Mouse (Mus musculus) limb, embryonic 14.5 days (tissue): Measurements from ENCODE around the gene Dapk3. TPM values are rescaled to one million over a fixed set of nuclear protein-coding genes. Genes with fewer than 3 reads are reported as not detected.

Experiments used
- ATAC-seq: fragments of 200-750 bp; cut with Nextera tagmentation; 2 replicates; pipeline ENCODE4 v1.8.0; 2017; ENCODE audit warnings: low read depth, moderate number of reproducible peaks, moderate TSS enrichment; ENCODE audit not compliant: low FRiP score
- DNase-seq: peaks from one replicate; pipeline ENCODE4 v3.0.0-alpha.2; 2015; ENCODE audit warnings: low spot score
- H3K27ac ChIP-seq: fragments of 300-500 bp; sonication (generic); replicated peaks from 2 replicates; pipeline ENCODE4 v1.5.1; 2014; ENCODE audit warnings: low read depth, mild to moderate bottlenecking, low read length, moderate library complexity, mixed read lengths
- H3K27me3 ChIP-seq: fragments of 300-500 bp; sonication (generic); 2 replicates; pipeline ENCODE4 v1.6.1; 2014; ENCODE audit warnings: low read length, mixed read lengths; ENCODE audit not compliant: control insufficient read depth, insufficient read depth
- H3K36me3 ChIP-seq: fragments of 300-500 bp; sonication (generic); 2 replicates; pipeline ENCODE4 v1.6.1; 2014; ENCODE audit warnings: mild to moderate bottlenecking, low read length, moderate library complexity, mixed read lengths; ENCODE audit not compliant: control insufficient read depth, insufficient read depth
- H3K4me1 ChIP-seq: fragments of 300-500 bp; sonication (generic); 2 replicates; pipeline ENCODE4 v1.6.1; 2014; ENCODE audit warnings: antibody characterized with exemption, low read length, mixed read lengths; ENCODE audit not compliant: control insufficient read depth, insufficient read depth
- H3K4me2 ChIP-seq: fragments of 300-500 bp; sonication (generic); replicated peaks from 2 replicates; pipeline ENCODE4 v1.6.1; 2014; ENCODE audit warnings: low read depth, mild to moderate bottlenecking, low read length, moderate library complexity; ENCODE audit not compliant: severe bottlenecking
- H3K4me3 ChIP-seq: fragments of 300-500 bp; sonication (generic); replicated peaks from 2 replicates; pipeline ENCODE4 v1.5.1; 2014; ENCODE audit warnings: low read length
- H3K9ac ChIP-seq: fragments of 300-500 bp; sonication (generic); 2 replicates; pipeline ENCODE4 v1.6.1; 2014; ENCODE audit warnings: mild to moderate bottlenecking, low read depth, low read length, moderate library complexity; ENCODE audit not compliant: severe bottlenecking
- H3K9me3 ChIP-seq: fragments of 300-500 bp; sonication (generic); 2 replicates; pipeline ENCODE4 v1.6.1; 2016; ENCODE audit warnings: low read length; ENCODE audit not compliant: control insufficient read depth
- POLR2A ChIP-seq: fragments of 200-500 bp; IDR thresholded peaks from 2 replicates; pipeline ENCODE4 v1.8.0; 2012; ENCODE audit warnings: inconsistent platforms, mild to moderate bottlenecking, moderate library complexity, borderline replicate concordance; ENCODE audit not compliant: insufficient read depth, insufficient read length; ENCODE audit errors: extremely low read depth
- WGBS: fragments of 180-500 bp; shearing (Covaris S2); extraction: QIAGEN DNeasy Blood & Tissue Kit; methylation state at CpG from one replicate; pipeline ENCODE4 v1.1.7; 2014; 5-methylcytosine and 5-hydroxymethylcytosine counted together
- polyA plus RNA-seq, 2 experiments: library from polyadenylated mRNA; depleted of rRNA in 1 of 2; stranded (reverse) in 1 of 2; unstranded in 1 of 2; fragments of >200 nt; fragmentation: Nextera tagmentation in 1 of 2; extraction: Ambion mirVana in 1 of 2; gene quantifications; 2 replicates each; pipeline versions ENCODE4 v1.2.1 to v1.2.3; 2012 to 2014

Gene Dapk3
- polyA plus RNA-seq, 2 experiments: 57.7 to 73.0 TPM

DNA sequence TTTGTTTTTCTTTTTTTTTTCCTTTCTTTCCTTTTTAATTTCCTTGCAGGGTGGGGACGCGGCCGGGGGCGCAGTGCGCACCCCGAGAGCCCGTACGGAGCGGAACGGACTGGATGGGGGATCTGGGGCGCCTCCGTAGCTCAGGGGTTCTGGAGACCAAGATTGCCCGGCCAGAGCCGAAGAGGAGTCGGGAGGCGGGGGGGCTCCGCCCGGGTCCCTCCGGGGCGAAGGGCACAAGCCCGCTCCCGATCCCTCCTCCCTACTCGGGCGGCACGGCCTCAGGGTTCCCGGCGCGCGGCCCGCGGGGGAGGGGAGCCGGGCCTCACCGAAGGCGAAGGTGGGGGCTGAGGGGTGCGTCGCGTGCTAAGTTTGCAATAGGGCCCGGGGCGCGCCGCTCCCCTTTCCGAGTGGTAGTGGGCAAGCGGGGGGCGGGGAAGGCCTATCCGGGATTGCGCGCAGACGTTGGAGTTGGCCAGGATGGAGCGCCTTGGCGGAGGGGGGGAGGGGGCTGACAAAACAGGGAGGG is 46.0 kb upstream of the Dapk3 start:
- under 1% methylated on average over 47 of the region's 50 CpGs for WGBS
- H3K9ac ChIP-seq: peak overlapping the region; percentile 96

GRCm38 (mm10) chr10:81137252-81138130 is 45.3 kb upstream of the Dapk3 start:
- WGBS: under 1% methylated on average over 62 of the region's 89 CpGs
- peaks cover 47% of the 10 kb centered on the region for H3K4me1 ChIP-seq
- H3K4me2 ChIP-seq: peak overlapping the region; percentile 90
- H3K9me3 ChIP-seq: no peaks in the 10 kb centered on the region
- DNase-seq (peak; percentile 98), ATAC-seq (peak; percentile 93)
- H3K4me3 ChIP-seq: peak overlapping the region; percentile 93
- H3K27me3 ChIP-seq: peaks cover 23% of the 10 kb centered on the region
- 0 out of 2 replicates have a peak, but pooled peaks cover 3% of the 10 kb centered on the region for H3K36me3 ChIP-seq
- peak overlapping the region; percentile 96 for H3K9ac ChIP-seq
- no peak for TF ChIP-seq POLR2A
- H3K27ac ChIP-seq: peak overlapping the region; percentile 99

More for the DNA sequence above, 46.0 kb upstream of the Dapk3 start:
- Histone ChIP-seq H3K36me3 (no peaks in the 10 kb centered on the region), H3K27ac (peak overlapping the region; percentile 99), H3K27me3 (peaks cover 23% of the 10 kb centered on the region), H3K9me3 (no peaks in the 10 kb centered on the region), H3K4me2 (peak overlapping the region; percentile 96), H3K4me1 (peaks cover 46% of the 10 kb centered on the region), H3K4me3 (peak overlapping the region; percentile 93)
- ATAC-seq (peak; percentile 64), DNase-seq (no peak)
- TF ChIP-seq POLR2A: 0 out of 2 replicates have a peak, but pooled peaks have one; percentile 6

DNA sequence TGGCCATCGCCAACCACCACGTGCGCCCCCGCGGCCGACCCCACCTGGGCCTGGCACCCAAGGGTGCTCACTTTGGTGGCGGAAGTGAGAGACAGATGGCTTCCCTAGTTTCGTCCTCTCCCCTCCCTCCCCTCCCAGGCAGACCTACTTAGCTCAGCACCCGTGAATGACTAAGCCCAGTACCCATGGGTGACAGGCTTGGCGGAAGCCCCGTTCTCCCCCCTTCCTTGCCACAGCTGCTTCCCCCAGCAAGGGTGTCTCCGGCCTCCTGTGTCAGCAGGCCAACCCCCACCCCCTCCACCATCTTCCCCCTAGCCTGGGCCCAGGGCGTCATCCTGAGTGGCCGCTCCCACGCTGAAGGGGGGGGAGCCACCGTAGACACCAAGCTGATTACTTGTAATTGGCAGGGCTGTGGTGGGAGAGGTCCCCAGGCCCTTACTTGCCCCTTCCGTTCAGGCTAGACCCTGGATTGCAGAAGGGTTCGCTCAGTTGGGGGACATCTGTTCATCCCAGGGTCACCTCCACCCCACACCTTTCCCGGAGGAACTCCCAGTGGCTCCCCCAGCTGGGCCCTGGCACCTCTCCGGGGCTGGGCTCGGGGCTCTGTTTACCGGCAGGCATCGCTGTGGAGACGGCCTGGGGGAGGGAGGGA is 44.5 kb upstream of the Dapk3 start:
- no peaks in the 10 kb centered on the region for H3K9me3 ChIP-seq
- H3K4me2 ChIP-seq: peak overlapping the region; percentile 90
- H3K27ac ChIP-seq: peak overlapping the region; percentile 81
- peak overlapping the region; percentile 85 for H3K9ac ChIP-seq
- 0 out of 2 replicates have a peak, but pooled peaks cover 3% of the 10 kb centered on the region for H3K36me3 ChIP-seq
- DNase-seq (no peak), ATAC-seq (no peak)
- TF ChIP-seq POLR2A: 0 out of 2 replicates have a peak, but pooled peaks have one; percentile 5
- 3% methylated on average over 18 of the region's 24 CpGs for WGBS
- peaks cover 23% of the 10 kb centered on the region for H3K27me3 ChIP-seq
- H3K4me3 ChIP-seq: peak overlapping the region; percentile 93
- H3K4me1 ChIP-seq: peaks cover 47% of the 10 kb centered on the region

DNA sequence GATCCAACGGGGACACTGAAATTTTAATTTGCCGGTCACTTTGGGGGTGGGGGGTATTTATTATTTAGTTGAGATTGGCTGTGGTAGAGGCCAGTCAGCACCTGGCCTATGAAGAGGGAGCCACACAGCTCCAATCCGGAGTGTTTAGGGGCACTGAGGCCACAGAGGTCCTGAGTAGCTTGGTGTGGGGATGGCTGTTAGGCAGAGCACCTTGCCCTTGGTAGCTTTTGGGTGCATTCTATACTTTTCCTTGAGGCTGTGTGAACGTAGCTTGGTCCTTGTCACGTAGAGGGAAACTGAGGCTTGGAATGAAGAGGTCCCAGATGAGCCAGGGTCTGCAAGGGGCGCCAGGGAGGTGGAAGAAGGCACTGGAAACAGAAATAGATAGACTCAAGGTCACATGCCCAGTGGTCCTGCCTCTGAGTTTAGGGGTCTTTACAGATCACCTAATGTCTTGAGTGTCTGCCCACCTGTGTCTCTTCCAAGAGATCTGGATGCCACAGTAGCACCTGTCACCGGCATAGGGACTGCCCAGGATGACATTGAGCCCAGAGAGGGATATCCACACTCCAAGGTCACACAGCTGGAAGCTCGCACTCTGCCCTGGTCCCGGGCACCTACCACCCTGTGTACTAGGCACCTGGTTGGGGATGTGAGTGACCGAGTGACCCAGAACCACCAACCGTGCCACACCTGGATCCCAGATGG is 43.8 kb upstream of the Dapk3 start:
- no peak for TF ChIP-seq POLR2A
- Histone ChIP-seq H3K4me1 (peaks cover 45% of the 10 kb centered on the region), H3K4me3 (peak overlapping the region; percentile 93), H3K9ac (peak overlapping the region; percentile 85), H3K36me3 (peaks cover 8% of the 10 kb centered on the region), H3K9me3 (no peaks in the 10 kb centered on the region), H3K4me2 (peak overlapping the region; percentile 90), H3K27ac (no peak overlapping the region), H3K27me3 (peaks cover 20% of the 10 kb centered on the region)
- ATAC-seq (no peak), DNase-seq (no peak)
- WGBS: 52% methylated on average over 11 of the region's 11 CpGs

GRCm38 (mm10) chr10:81139529-81139846 is 43.3 kb upstream of the Dapk3 start:
- no peak for TF ChIP-seq POLR2A
- H3K27ac ChIP-seq: no peak overlapping the region
- ATAC-seq (no peak), DNase-seq (no peak)
- H3K4me2 ChIP-seq: peak overlapping the region; percentile 90
- 85% methylated on average over 4 of the region's 4 CpGs for WGBS
- H3K9ac ChIP-seq: no peak overlapping the region
- H3K27me3 ChIP-seq: peaks cover 15% of the 10 kb centered on the region
- 0 out of 2 replicates have a peak overlapping the region, but pooled peaks have one; percentile 93 for H3K4me3 ChIP-seq
- H3K36me3 ChIP-seq: peaks cover 14% of the 10 kb centered on the region
- peaks cover 42% of the 10 kb centered on the region for H3K4me1 ChIP-seq
- H3K9me3 ChIP-seq: no peaks in the 10 kb centered on the region
